Mouse (Mus musculus) hindbrain, postnatal 0 days (tissue): ENCODE measurements around the gene Nhsl1. TPM values are rescaled to one million over a fixed set of nuclear protein-coding genes. Genes with fewer than 3 reads are reported as not detected.
A peak's percentile ranks its signal among the peaks of the same experiment; 100 is the strongest.

Source experiments
- ATAC-seq: fragments of 200-750 bp; cut with Nextera tagmentation; 2 replicates; pipeline ENCODE4 v1.8.0; 2017; ENCODE audit warnings: mild to moderate bottlenecking, moderate TSS enrichment, moderate library complexity
- DNase-seq: peaks from one replicate; pipeline ENCODE4 v3.0.0-alpha.2; 2015; ENCODE audit warnings: low spot score
- H3K27ac ChIP-seq: fragments of 300-500 bp; sonication (generic); 2 replicates; pipeline ENCODE4 v1.5.1; 2014; ENCODE audit warnings: mild to moderate bottlenecking
- H3K27me3 ChIP-seq: fragments of 300-500 bp; sonication (generic); 2 replicates; pipeline ENCODE4 v1.6.1; 2014; ENCODE audit warnings: low read length, mixed read lengths; ENCODE audit not compliant: insufficient read depth
- H3K36me3 ChIP-seq: fragments of 300-500 bp; sonication (generic); 2 replicates; pipeline ENCODE4 v1.6.1; 2014; ENCODE audit warnings: low read length, mixed read lengths; ENCODE audit not compliant: insufficient read depth
- H3K4me1 ChIP-seq: fragments of 300-500 bp; sonication (generic); 2 replicates; pipeline ENCODE4 v1.6.1; 2014; ENCODE audit warnings: antibody characterized with exemption, low read length, mixed read lengths; ENCODE audit not compliant: insufficient read depth
- H3K4me2 ChIP-seq: fragments of 300-500 bp; sonication (generic); 2 replicates; pipeline ENCODE4 v1.6.1; 2014; ENCODE audit warnings: low read depth, mild to moderate bottlenecking, low read length, moderate library complexity, mixed read lengths
- H3K4me3 ChIP-seq: fragments of 300-500 bp; sonication (generic); 2 replicates; pipeline ENCODE4 v1.5.1; 2014; ENCODE audit warnings: low read length
- H3K9ac ChIP-seq: fragments of 300-500 bp; sonication (generic); replicated peaks from 2 replicates; pipeline ENCODE4 v1.6.1; 2014; ENCODE audit warnings: mild to moderate bottlenecking, low read length, moderate library complexity, mixed read lengths
- H3K9me3 ChIP-seq: fragments of 300-500 bp; sonication (generic); 2 replicates; pipeline ENCODE4 v1.6.1; 2016; ENCODE audit warnings: low read length, mixed read lengths
- CTCF ChIP-seq: IDR thresholded peaks from 2 replicates; pipeline ENCODE4 v1.5.1; 2016; ENCODE audit warnings: antibody characterized with exemption, control low read depth, low read depth
- WGBS: fragments of 180-500 bp; shearing (Covaris S2); extraction: QIAGEN DNeasy Blood & Tissue Kit; methylation state at CpG from one replicate; pipeline ENCODE4 v1.1.7; 2014; 5-methylcytosine and 5-hydroxymethylcytosine counted together
- polyA plus RNA-seq: library from polyadenylated mRNA; unstranded; fragments of >200 nt; fragmentation: Nextera tagmentation; extraction: Ambion mirVana; gene quantifications from 2 replicates; pipeline ENCODE4 v1.2.1, GENCODE M21; 2015
- total RNA-seq: library from RNA; depleted of rRNA; stranded (reverse); fragments of >200 nt; gene quantifications from 2 replicates; pipeline ENCODE4 v1.2.3, GENCODE M21; 2014

The Nhsl1 gene
- total and polyA plus RNA-seq, 2 experiments from 2014 or later: 11.9 to 29.6 TPM

- Histone ChIP-seq H3K27me3 (no peaks in the 10 kb centered on the region), H3K36me3 (no peaks in the 10 kb centered on the region), H3K4me3 (peak overlapping the region; percentile 49), H3K9me3 (no peaks in the 10 kb centered on the region), H3K4me1 (peaks cover 26% of the 10 kb centered on the region), H3K4me2 (peak overlapping the region; percentile 70), H3K9ac (peak overlapping the region; percentile 56), H3K27ac (peak overlapping the region; percentile 72)
- no peak for TF ChIP-seq CTCF
- ATAC-seq (no peak), DNase-seq (peak; percentile 45)
- 1% methylated on average over 11 of the region's 11 CpGs for WGBS
Observed at GRCm38 (mm10) chr10:18408128-18408527, 89.3 kb downstream of the Nhsl1 start.

GRCm38 (mm10) chr10:18408635-18409034 lies 89.8 kb downstream of the Nhsl1 start:
- ATAC-seq (no peak), DNase-seq (peak; percentile 37)
- H3K27ac ChIP-seq: peak overlapping the region; percentile 72
- no peaks in the 10 kb centered on the region for H3K36me3 ChIP-seq
- no peaks in the 10 kb centered on the region for H3K9me3 ChIP-seq
- H3K9ac ChIP-seq: peak overlapping the region; percentile 56
- 6% methylated on average over 9 of the region's 9 CpGs for WGBS
- TF ChIP-seq CTCF: no peak
- H3K4me3 ChIP-seq: peak overlapping the region; percentile 49
- H3K27me3 ChIP-seq: no peaks in the 10 kb centered on the region
- H3K4me2 ChIP-seq: peak overlapping the region; percentile 70
- peaks cover 26% of the 10 kb centered on the region for H3K4me1 ChIP-seq

GRCm38 (mm10) chr10:18409068-18409467 lies 90.3 kb downstream of the Nhsl1 start:
- ATAC-seq (no peak), DNase-seq (peak; percentile 50)
- H3K9ac ChIP-seq: peak overlapping the region; percentile 56
- peak overlapping the region; percentile 70 for H3K4me2 ChIP-seq
- TF ChIP-seq CTCF: no peak
- H3K4me1 ChIP-seq: peaks cover 26% of the 10 kb centered on the region
- H3K4me3 ChIP-seq: peak overlapping the region; percentile 49
- no peaks in the 10 kb centered on the region for H3K36me3 ChIP-seq
- no peaks in the 10 kb centered on the region for H3K27me3 ChIP-seq
- H3K9me3 ChIP-seq: no peaks in the 10 kb centered on the region
- peak overlapping the region; percentile 72 for H3K27ac ChIP-seq
- WGBS: 10% methylated on average over 2 of the region's 2 CpGs

- no peaks in the 10 kb centered on the region for H3K9me3 ChIP-seq
- DNase-seq: no peak
- no peak overlapping the region for H3K4me2 ChIP-seq
- H3K9ac ChIP-seq: no peak overlapping the region
- no peaks in the 10 kb centered on the region for H3K36me3 ChIP-seq
- H3K27ac ChIP-seq: no peak overlapping the region
- no peak for TF ChIP-seq CTCF
- H3K27me3 ChIP-seq: no peaks in the 10 kb centered on the region
- H3K4me1 ChIP-seq: peaks cover 26% of the 10 kb centered on the region
- H3K4me3 ChIP-seq: no peak overlapping the region
- no peak for ATAC-seq
- WGBS: 51% methylated on average over 2 of the region's 2 CpGs
Observed at GRCm38 (mm10) chr10:18411266-18411665, 92.5 kb downstream of the Nhsl1 start.

GRCm38 (mm10) chr10:18415946-18416345 lies 97.2 kb downstream of the Nhsl1 start:
- Histone ChIP-seq H3K4me2 (no peak overlapping the region), H3K36me3 (no peaks in the 10 kb centered on the region), H3K27me3 (no peaks in the 10 kb centered on the region), H3K4me1 (0 out of 2 replicates have a peak, but pooled peaks cover 5% of the 10 kb centered on the region), H3K4me3 (no peak overlapping the region), H3K27ac (no peak overlapping the region), H3K9me3 (no peaks in the 10 kb centered on the region), H3K9ac (no peak overlapping the region)
- DNase-seq (no peak), ATAC-seq (no peak)
- no peak for TF ChIP-seq CTCF
- 86% methylated on average over 11 of the region's 11 CpGs for WGBS

- no peak overlapping the region for H3K9ac ChIP-seq
- TF ChIP-seq CTCF: no peak
Observed at GRCm38 (mm10) chr10:18418160-18418559, 99.4 kb downstream of the Nhsl1 start.

GRCm38 (mm10) chr10:18419508-18419907 lies 100.7 kb downstream of the Nhsl1 start:
- H3K4me1 ChIP-seq: 0 out of 2 replicates have a peak, but pooled peaks cover 5% of the 10 kb centered on the region
- no peak for TF ChIP-seq CTCF
- no peaks in the 10 kb centered on the region for H3K27me3 ChIP-seq
- no peaks in the 10 kb centered on the region for H3K36me3 ChIP-seq
- no peak overlapping the region for H3K4me2 ChIP-seq
- H3K4me3 ChIP-seq: no peak overlapping the region
- no peaks in the 10 kb centered on the region for H3K9me3 ChIP-seq
- DNase-seq: peak; percentile 54
- 34% methylated on average over 10 of the region's 10 CpGs for WGBS
- peak overlapping the region; percentile 41; the same call in 1 of the 2 replicates for H3K27ac ChIP-seq
- ATAC-seq: no peak
- no peak overlapping the region for H3K9ac ChIP-seq

More at GRCm38 (mm10) chr10:18418160-18418559, 99.4 kb downstream of the Nhsl1 start:
- WGBS: 29% methylated on average over 7 of the region's 7 CpGs
- no peak for DNase-seq
- 0 out of 2 replicates have a peak, but pooled peaks cover 5% of the 10 kb centered on the region for H3K4me1 ChIP-seq
- peak; percentile 28; the same call in 1 of the 2 replicates for ATAC-seq
- H3K27me3 ChIP-seq: no peaks in the 10 kb centered on the region
- H3K27ac ChIP-seq: peak overlapping the region; percentile 32; the same call in 1 of the 2 replicates
- no peak overlapping the region for H3K4me2 ChIP-seq
- H3K4me3 ChIP-seq: no peak overlapping the region
- no peaks in the 10 kb centered on the region for H3K9me3 ChIP-seq
- no peaks in the 10 kb centered on the region for H3K36me3 ChIP-seq
